Mouse (Mus musculus) gastrocnemius, adult 8-10 months (tissue): Measurements from ENCODE around the gene Fbxo47. TPM values are rescaled to one million over a fixed set of nuclear protein-coding genes. Genes with fewer than 3 reads are reported as not detected.
"Not testable (repeated sequence)": the region's sequence is repeated elsewhere in the genome, so short reads cannot be mapped to it uniquely, and the experiment has no call there.

Experiments used
- DNase-seq, 2 experiments: peaks; one replicate each; pipeline ENCODE4 v3.0.0; 2022; ENCODE audit warnings: low spot score in 2 of 2
- total RNA-seq, 4 experiments: library from RNA; stranded (reverse); gene quantifications; 2 replicates each; pipeline ENCODE4 v1.2.4; 2022

The Fbxo47 gene
- total RNA-seq, 4 experiments from 2014 or later, result 0.15 to 0.48 (median 0.46) TPM; not detected in 1

- DNase-seq, result no peak
Measured at GRCm38 (mm10) chr11:97880362-97880761, 3.6 kb downstream of the Fbxo47 start.

GRCm38 (mm10) chr11:97877341-97877740, 6.6 kb downstream of the Fbxo47 start:
- DNase-seq, result no peak

GRCm38 (mm10) chr11:97874396-97874795, 9.6 kb downstream of the Fbxo47 start:
- no peak for DNase-seq

- DNase-seq, result not testable (repeated sequence)
Measured at GRCm38 (mm10) chr11:97872378-97872777, 11.6 kb downstream of the Fbxo47 start.

- no peak for DNase-seq
Measured at GRCm38 (mm10) chr11:97867591-97867990, 16.4 kb downstream of the Fbxo47 start.

GRCm38 (mm10) chr11:97866091-97866888, 17.7 kb downstream of the Fbxo47 start:
- no peak for DNase-seq

- DNase-seq, result no peak
Measured at GRCm38 (mm10) chr11:97865421-97865820, 18.5 kb downstream of the Fbxo47 start.

GRCm38 (mm10) chr11:97862148-97862547, 21.8 kb downstream of the Fbxo47 start:
- no peak for DNase-seq

GRCm38 (mm10) chr11:97855473-97855872, 28.5 kb downstream of the Fbxo47 start:
- no peak for DNase-seq

- DNase-seq, result no peak
Measured at GRCm38 (mm10) chr11:97851601-97852000, 32.4 kb downstream of the Fbxo47 start.

GRCm38 (mm10) chr11:97850367-97850766, 33.6 kb downstream of the Fbxo47 start:
- DNase-seq, result no peak

- DNase-seq, result no peak
Measured at GRCm38 (mm10) chr11:97842001-97842400, 42.0 kb downstream of the Fbxo47 start.

- peak; percentile 43 to 58 for DNase-seq
Measured at GRCm38 (mm10) chr11:97840991-97841661, 42.8 kb downstream of the Fbxo47 start.

GRCm38 (mm10) chr11:97840539-97840954, 43.4 kb downstream of the Fbxo47 start, which contains the start of gene B230217C12Rik:
TSS of gene B230217C12Rik (plus strand) at chr11:97840780.
- no peak for DNase-seq

- DNase-seq, result no peak
Measured at GRCm38 (mm10) chr11:97840135-97840490, 43.8 kb downstream of the Fbxo47 start.

- no peak for DNase-seq
Measured at GRCm38 (mm10) chr11:97839441-97840134, 44.4 kb downstream of the Fbxo47 start.

- DNase-seq, result no peak
Measured at GRCm38 (mm10) chr11:97838779-97839440, 45.0 kb downstream of the Fbxo47 start.

GRCm38 (mm10) chr11:97837641-97838149, 46.3 kb downstream of the Fbxo47 start:
- no peak for DNase-seq

GRCm38 (mm10) chr11:97837051-97837450, 46.9 kb downstream of the Fbxo47 start:
- DNase-seq, result not testable (repeated sequence)

- DNase-seq, result no peak
Measured at GRCm38 (mm10) chr11:97836541-97836940, 47.4 kb downstream of the Fbxo47 start.

- DNase-seq, result no peak
Measured at GRCm38 (mm10) chr11:97833352-97833751, 50.6 kb downstream of the Fbxo47 start.
